Mouse (Mus musculus) forebrain, embryonic 14.5 days (tissue): ENCODE measurements around the gene Sept12. TPM values are rescaled to one million over a fixed set of nuclear protein-coding genes. Genes with fewer than 3 reads are reported as not detected.

ENCODE experiments used
- ATAC-seq: fragments of 200-750 bp; cut with Nextera tagmentation; 2 replicates; pipeline ENCODE4 v1.8.0; 2017; ENCODE audit warnings: mild to moderate bottlenecking, moderate library complexity
- DNase-seq: peaks from one replicate; pipeline ENCODE4 v3.0.0-alpha.2; 2015; ENCODE audit warnings: low spot score
- H3K27ac ChIP-seq: fragments of 300-500 bp; sonication (generic); 2 replicates; pipeline ENCODE4 v1.5.1; 2014; ENCODE audit warnings: low read depth, mild to moderate bottlenecking, control low read depth, low read length, moderate library complexity
- H3K27me3 ChIP-seq: fragments of 300-500 bp; sonication (generic); replicated peaks from 2 replicates; pipeline ENCODE4 v1.6.1; 2014; ENCODE audit warnings: low read length, control low read depth, mixed read lengths; ENCODE audit not compliant: control insufficient read depth, insufficient read depth
- H3K36me3 ChIP-seq: fragments of 300-500 bp; sonication (generic); 2 replicates; pipeline ENCODE4 v1.6.1; 2014; ENCODE audit warnings: low read length, control low read depth; ENCODE audit not compliant: control insufficient read depth, insufficient read depth
- H3K4me1 ChIP-seq: fragments of 300-500 bp; sonication (generic); 2 replicates; pipeline ENCODE4 v1.6.1; 2014; ENCODE audit warnings: antibody characterized with exemption, low read length, control low read depth; ENCODE audit not compliant: control insufficient read depth, insufficient read depth
- H3K4me2 ChIP-seq: fragments of 300-500 bp; sonication (generic); 2 replicates; pipeline ENCODE4 v1.6.1; 2014; ENCODE audit warnings: mild to moderate bottlenecking, control low read depth, low read length
- H3K4me3 ChIP-seq: fragments of 300-500 bp; sonication (generic); 2 replicates; pipeline ENCODE4 v1.5.1; 2014; ENCODE audit warnings: low read depth, low read length, control low read depth
- H3K9ac ChIP-seq: fragments of 300-500 bp; sonication (generic); 2 replicates; pipeline ENCODE4 v1.6.1; 2014; ENCODE audit warnings: mild to moderate bottlenecking, low read length, control low read depth, moderate library complexity
- H3K9me3 ChIP-seq: fragments of 300-500 bp; sonication (generic); replicated peaks from 2 replicates; pipeline ENCODE4 v1.6.1; 2016; ENCODE audit warnings: low read length, control low read depth, mixed read lengths; ENCODE audit not compliant: control insufficient read depth
- WGBS: fragments of 180-500 bp; shearing (Covaris S2); extraction: QIAGEN DNeasy Blood & Tissue Kit; methylation state at CpG from one replicate; pipeline ENCODE4 v1.1.7; 2014; 5-methylcytosine and 5-hydroxymethylcytosine counted together
- polyA plus RNA-seq: library from polyadenylated mRNA; unstranded; fragments of >200 nt; fragmentation: Nextera tagmentation; extraction: Ambion mirVana; gene quantifications from 2 replicates; pipeline ENCODE4 v1.2.1, GENCODE M21; 2014

The Sept12 gene
- polyA plus RNA-seq, 1 experiment from 2014 or later = not detected

- Histone ChIP-seq H3K27ac (no peak overlapping the region), H3K9me3 (no peaks in the 10 kb centered on the region), H3K27me3 (no peaks in the 10 kb centered on the region), H3K9ac (no peak overlapping the region), H3K4me2 (no peak overlapping the region), H3K4me3 (no peak overlapping the region), H3K36me3 (peaks cover 67% of the 10 kb centered on the region), H3K4me1 (peaks cover 4% of the 10 kb centered on the region; the same call in 1 of the 2 replicates)
- DNase-seq (no peak), ATAC-seq (no peak)
- WGBS = 96% methylated on average over 8 of the region's 8 CpGs
Measured at GRCm38 (mm10) chr16:4937351-4938190, 60.1 kb downstream of the Sept12 start.

Other genes with a start within 250 kb of the Sept12 start
- gene Cdip1, start 207.6 kb downstream of the Sept12 start, polyA plus RNA-seq = 87.1 and 96.5 TPM in 2 replicates
- gene 4930562C15Rik, start 162.4 kb downstream of the Sept12 start, polyA plus RNA-seq = 0.14 TPM in 2 replicates
- 37.9 and 44.4 TPM in 2 replicates for gene Ubald1, start 117.5 kb downstream of the Sept12 start, polyA plus RNA-seq
- 85.3 and 93.0 TPM in 2 replicates for gene Mgrn1, start 111.6 kb downstream of the Sept12 start, polyA plus RNA-seq
- 164 and 179 TPM in 2 replicates for gene Nudt16l1, start 59.1 kb downstream of the Sept12 start, polyA plus RNA-seq
- gene Anks3, start 33.6 kb downstream of the Sept12 start, polyA plus RNA-seq = 49.3 and 57.9 TPM in 2 replicates
- 0.75 and 1.1 TPM in 2 replicates for gene Smim22, start 9.4 kb upstream of the Sept12 start, polyA plus RNA-seq
- gene Rogdi, start 15.7 kb upstream of the Sept12 start, polyA plus RNA-seq = 101 and 103 TPM in 2 replicates
- 120 and 123 TPM in 2 replicates for gene Glyr1, start 52.0 kb upstream of the Sept12 start, polyA plus RNA-seq
- gene Ubn1, start 52.2 kb upstream of the Sept12 start, polyA plus RNA-seq = 14.3 and 16.2 TPM in 2 replicates
- 0.08 and 0.11 TPM in 2 replicates for gene Ppl, start 134.6 kb upstream of the Sept12 start, polyA plus RNA-seq
- 0.17 TPM in 1 of 2 replicates, not detected in the other for gene Sec14l5, start 149.3 kb upstream of the Sept12 start, polyA plus RNA-seq
- 7.4 and 8.1 TPM in 2 replicates for gene Nagpa, start 206.2 kb upstream of the Sept12 start, polyA plus RNA-seq
- 17.4 and 17.6 TPM in 2 replicates for gene AU021092, start 224.4 kb upstream of the Sept12 start, polyA plus RNA-seq
- gene Alg1, start 235.8 kb upstream of the Sept12 start, polyA plus RNA-seq = 32.2 and 35.1 TPM in 2 replicates